Mouse (Mus musculus) kidney, postnatal 25 days (tissue): Measurements from ENCODE around the gene Prox1.

Experiments
- DNase-seq, 2 experiments: peaks; one replicate each; pipeline ENCODE4 v3.0.0; 2021; ENCODE audit warnings: mixed read lengths in 2 of 2

The Prox1 gene

DNA sequence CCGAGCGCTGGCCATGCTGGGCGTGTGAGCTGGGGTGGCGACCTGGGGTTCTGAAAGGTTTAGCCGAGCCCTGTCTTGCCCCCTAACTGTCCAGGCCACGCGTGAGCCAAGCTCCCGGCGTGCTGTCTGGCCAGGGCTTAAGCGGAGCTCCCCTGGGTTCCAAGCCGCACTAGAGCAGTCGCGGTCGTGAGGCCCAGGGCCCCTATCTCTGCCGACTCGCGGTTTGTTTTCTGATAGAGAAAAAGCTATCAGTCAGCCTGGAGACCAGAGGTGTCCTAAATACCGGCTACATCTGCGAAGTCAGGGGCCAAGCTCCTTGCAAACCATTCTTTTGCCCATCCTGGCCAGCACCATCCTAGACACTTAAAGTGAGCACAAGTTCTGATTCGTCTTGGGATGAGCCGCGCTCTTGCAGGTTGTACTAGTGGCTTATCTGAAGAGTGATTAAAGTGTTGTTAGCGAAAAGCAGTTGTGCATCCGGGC, 2.5 kb upstream of the Prox1 start:
- DNase-seq, result no peak

DNA sequence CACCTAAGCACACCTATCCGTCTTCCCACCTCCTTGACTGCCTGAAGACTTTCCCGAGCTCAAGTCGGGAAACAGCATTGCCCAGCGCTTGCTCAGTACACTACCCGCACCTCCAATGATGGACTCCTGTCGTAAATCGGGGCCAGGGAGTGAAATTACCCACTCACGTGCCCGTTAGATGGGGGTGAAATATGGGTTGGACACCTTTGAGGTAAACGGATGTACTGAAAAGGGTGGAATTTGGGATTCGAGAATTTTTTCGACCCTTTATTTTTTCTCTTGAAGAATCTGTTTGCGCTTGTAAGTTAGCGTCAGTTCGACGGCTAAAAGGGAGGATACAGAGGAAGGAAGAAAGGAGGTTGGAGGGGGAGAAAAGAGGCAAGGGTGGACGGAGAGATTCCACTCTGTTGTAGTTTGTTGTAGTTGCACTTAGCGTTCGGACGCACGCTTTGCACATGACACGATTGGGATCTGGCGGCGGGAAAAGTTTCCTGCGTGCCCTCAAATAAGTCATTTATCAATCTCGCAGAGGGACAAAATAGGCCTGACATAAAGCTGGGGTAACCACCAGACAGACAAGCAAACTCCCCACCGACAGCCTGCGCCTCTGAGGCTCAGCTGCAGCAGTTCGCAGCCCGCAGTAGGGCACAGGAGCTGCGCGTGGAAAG, 1.9 kb upstream of the Prox1 start:
- no peak for DNase-seq

DNA sequence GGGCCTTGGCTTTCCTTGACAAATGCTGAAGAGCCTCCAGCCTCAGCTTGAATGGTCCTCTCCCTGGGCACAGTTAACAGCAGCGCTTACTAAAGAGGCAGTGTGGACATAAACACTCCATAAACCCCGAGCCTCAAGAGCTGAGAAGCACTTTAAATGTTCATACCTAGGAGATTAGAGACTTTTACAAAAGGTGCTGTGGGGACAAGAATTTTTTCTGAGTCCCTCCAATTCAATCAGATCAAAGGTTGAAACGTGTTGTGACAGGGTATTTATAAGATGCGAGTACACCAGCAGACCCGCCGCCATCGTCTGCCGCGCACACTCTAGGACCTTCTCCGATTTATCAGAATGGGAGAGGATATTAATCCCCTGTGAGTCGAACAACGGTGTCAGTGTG, 1.2 kb upstream of the Prox1 start:
- DNase-seq, result no peak

DNA sequence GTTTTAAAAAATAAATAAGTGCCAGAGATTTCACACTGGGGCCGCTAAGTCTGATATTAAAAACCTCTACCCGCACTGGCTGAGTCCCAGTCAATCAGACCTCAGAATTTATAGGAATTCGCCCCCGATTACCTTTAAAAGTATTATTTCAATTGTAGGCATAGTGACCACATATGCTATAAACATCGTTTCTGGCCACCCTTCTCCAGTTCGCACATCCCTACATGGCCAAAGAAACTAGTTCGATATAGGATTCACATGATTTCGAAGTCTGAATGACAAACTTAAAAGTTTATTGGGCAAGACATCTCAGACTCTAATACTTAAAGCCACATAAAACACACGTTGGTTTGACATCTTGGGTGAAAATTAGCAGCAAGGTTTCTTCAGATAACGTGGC, 827 bp upstream of the Prox1 start:
- no peak for DNase-seq

DNA sequence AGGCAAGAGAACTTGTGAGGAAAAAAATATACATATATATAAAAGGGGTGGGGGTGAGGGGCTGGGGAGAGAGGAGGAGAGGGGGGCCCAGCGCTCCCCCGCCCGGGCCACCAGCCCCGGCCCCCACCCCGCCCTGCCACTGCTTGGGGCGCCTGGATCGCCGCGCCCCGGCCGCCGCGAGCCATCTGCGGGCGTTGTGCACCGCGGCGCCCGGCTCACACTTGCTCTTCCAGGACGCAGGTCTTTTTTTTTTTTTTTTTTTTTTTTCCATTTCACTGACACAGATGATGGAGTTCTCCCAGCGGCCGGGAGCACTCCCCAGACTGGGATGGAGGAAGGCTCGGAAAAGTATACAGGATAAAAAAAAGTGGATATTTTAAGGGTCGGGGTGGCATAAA, 304 bp upstream of the Prox1 start:
- no peak for DNase-seq

DNA sequence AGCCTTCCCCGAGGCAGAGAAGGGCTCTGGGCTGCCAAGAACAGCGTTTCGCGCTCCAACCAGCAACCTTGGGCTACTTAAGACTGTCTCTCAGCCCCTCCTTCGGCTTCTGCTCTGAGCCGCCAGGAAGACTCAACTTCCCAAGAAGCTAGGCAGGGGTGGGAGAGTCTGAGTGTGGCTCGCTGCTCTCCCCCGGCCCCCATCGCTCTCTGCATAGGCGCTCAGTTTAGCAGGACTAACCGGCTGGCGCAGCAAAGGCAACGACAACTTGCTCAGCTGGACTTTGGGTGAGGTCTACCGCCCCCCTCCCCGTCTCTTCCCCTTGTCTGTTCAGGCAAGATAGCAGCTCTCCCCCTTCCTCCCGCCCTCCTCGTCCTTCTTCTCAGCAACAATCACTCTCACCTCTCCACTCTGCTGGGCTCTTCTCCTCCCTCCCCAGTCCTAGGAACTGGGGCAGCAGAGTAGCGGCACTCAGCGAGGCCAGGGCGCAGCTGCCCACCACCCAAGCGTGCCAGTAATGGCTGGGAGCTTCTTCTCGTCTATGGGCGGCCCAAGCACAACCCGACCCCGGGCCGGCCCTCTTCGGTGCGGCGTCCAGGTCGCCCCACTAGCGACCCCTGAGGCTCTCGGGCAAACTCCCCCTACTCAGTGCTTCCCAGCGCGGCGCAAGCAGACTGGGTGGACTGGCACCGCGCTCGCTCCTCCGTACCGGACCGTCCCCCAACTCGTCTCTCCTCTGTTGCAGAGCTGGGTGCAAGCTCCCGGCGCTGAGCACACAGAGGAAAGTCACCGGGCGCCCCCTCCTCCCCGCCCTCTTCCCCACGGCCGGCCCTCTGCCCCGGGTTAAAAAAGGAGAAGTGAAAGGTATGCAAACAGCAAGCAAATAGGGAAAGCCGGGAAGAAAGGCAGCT, 1.5 kb downstream of the Prox1 start:
- DNase-seq, result no peak

DNA sequence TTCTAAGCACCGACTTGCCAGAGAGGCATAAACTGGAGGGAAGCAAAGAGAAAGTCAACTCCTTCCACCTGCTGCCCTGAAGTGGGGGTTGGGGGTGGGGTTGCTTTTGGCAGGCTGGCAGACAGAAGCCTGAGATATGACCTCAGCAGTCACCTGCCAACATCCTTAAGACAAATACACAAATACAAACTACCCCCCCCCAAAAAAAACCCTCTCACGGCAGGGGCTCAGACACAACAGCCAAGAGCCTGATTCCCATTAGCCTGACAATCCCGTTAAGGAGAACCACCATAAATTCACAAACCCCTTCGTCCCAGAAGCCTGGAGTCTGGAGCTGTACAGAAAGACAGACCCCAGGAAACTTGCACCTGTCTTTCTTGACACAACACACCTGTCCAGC, 2.4 kb downstream of the Prox1 start:
- no peak for DNase-seq

DNA sequence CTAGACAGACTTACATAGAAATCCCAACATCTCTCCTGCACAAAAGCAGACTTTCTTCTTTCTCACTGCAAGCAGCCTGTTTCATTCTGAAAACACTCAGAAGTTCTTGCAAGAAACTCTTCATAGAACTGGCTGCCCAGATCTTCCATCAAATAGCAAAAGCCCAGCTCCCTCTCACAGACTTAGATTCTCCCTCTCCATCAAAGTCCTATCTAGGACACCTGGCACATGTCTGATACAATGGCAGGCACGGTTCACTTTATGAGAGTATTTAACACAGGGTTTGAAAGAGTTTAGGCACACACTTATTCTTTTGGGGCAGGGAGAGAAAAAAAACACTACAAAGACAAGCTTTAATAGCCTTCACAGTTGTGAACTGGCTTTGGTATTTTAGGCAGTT, 2.9 kb downstream of the Prox1 start:
- DNase-seq, result no peak

DNA sequence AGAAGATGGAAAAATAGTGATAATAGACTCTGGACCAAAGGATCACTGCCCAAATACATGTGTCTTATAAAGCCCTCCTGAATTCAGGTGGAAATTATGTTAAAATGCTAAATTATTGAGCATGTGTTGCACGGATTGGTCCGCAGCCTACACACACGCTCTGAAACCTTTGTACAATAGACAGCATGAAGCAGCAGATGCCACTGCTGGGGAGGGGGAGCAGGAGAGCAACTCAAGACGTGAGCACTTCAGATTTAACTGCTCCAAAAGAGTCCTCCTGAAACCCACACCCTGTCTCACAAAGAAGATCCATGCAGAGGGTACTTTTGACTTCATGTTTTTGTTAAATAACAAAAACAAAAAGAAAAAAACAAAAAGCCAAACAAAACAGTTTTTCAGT, 5.0 kb downstream of the Prox1 start:
- no peak for DNase-seq

DNA sequence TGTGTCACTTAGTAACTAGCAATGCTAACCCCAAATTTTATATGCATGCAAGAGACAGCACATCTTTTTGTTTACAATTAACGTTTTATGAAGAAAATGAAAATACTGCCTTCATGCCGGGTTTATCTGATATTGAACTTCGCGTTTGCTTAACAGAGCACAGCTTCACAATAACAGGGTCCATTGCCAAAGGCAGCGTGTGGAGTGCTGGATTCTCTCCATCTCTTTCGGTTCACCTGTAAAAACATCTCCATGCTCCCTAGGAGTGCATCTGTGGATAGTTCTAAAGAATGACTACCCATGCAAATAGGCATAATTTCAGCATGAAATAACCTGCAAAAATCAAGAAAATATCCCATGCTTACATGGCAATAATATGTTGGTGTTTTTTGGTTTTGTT, 7.0 kb downstream of the Prox1 start:
- no peak for DNase-seq

DNA sequence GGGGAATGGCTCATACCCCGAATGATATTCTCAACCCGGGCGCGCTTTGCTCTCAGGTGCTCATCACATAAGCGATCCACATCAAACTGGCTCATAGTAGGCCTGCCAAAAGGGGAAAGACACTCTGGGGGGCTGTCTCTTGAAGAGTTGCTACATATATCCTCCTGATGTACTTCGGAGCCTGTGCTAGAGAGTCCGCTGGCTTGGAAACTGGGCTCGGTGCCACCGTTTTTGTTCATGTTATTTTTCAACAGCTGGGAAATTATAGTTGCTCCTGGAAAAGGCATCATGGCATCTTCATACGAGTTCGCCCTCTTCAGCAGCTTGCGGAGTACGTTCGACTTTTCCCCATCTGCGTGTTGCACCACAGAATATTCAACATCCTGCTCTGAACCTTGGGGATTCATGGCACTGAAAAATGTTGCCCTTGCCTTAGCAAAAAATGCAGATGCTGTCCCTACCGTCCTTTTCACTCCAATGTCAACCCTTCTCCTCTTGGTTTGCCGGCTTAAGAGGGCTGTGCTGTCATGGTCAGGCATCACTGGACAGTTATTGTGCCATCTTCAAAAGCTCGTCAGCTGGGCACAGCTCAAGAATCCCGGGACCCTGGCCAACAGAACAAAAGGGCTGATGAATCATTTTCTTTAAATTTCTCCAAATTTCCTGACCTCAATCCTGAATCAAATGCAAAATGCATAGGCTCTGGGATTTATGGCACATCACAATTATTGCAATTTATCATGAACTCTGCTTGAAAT, 8.6 kb downstream of the Prox1 start:
- no peak for DNase-seq

DNA sequence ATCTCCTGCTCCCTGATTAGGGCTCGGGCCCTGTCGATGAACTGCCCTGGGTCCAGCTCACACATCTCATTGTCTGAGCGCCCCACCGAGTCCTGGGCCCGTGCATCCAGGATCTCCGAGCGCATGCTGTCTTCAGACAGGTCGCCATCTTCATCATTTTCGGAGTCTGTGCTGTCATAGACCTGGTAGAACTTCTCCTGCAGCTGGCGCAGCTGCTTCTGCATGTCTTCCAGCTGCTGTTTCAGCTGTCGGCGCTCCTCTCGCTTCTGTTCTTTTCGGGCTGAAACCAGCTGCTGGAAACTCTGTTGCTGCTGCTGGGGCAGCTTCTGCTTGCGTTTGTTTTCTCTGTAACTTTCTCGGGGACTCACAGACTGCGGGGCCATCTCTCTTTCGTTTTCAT, 9.2 kb downstream of the Prox1 start:
- DNase-seq, result no peak

DNA sequence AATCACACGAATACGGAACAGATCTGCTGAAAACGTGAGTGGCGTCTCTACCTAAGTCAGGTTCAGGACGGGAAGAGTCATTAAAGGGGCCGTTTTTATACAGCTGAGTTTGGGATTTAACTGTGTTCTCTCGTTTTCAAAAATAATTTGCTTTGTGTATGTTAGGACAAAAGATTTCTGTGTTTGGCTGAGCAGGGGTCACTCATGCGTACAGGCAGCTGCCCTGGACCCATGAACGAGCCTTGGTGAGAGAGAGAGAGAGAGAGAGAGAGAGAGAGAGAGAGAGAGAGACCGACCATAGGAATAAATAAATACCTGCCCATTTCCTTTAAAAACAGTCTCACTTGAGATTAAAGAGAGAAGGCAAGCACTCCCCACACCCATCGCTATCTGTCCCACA, 11.1 kb downstream of the Prox1 start:
- no peak for DNase-seq

DNA sequence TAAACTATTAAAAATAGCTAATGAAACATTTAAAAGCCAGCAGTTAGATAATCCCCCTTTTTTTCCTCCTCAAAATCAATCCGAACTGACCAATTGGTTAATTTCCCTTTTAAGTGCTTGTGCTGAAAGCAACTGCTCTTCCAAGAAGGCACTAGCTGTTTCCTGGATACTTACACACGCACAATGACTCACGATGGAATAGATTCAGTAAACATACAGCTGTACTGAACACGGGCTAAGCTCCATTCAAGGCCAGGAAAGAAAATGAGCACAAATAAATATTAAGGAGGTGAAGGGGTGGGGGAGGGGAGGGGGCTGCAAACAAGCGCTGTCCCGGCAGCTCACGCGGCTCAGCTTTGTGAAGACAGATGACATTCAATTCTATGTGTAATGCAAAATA, 14.8 kb downstream of the Prox1 start:
- no peak for DNase-seq

DNA sequence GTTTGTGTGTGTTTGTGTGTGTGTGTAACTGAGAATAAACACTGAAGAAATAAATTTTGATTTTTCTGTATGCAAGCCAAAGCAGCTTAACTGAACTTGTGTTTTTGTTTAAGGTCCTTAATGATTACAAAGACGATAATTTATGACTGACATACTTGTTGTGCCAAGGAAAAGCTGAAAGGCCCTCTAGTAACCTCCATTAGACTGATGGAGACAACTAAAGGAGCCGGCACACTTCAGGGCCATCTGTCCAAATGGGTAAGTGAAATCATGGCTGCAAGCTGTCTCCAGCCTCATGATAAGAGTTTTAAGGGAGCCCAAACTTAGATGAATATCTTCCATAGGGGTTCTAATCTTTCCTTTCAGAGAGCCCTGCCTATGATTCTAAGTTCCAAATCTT, 15.5 kb downstream of the Prox1 start:
- DNase-seq, result no peak

DNA sequence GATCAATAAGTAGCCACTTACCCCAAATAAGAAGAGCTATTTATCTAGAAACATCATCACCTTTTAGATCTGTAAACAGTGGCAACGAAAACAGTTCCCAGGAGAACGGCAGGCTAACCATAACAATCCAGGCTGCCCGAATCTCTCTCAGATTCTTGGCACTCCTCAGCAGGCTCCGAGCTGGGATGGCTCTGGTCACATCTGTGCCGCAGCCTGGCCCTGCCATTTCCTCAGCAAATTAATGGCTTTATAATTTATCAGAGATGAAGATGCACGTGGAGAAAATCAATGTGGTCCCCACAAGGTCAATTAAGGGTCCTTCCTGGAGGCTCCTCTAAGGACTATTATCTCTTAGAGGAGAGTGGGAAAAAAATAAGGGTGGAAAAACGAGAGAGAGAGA, 16.2 kb downstream of the Prox1 start:
- DNase-seq, result no peak

DNA sequence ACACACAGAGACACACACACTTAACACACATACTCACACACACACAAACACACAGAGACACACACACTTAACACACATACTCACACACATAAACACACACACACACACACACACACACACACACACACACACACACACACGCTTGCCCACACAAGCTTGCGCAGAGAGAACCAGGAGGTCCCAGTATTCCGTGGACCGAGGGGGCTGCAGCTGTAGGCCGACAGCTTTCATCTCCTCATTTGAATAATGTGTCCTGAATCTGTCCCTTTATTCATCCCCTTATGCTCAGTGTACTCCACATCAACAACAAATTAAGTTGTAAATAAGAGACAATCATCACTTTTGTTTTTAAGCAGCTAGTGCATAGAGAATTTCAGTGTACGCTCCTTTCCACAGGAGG, 17.9 kb downstream of the Prox1 start:
- DNase-seq, result no peak

DNA sequence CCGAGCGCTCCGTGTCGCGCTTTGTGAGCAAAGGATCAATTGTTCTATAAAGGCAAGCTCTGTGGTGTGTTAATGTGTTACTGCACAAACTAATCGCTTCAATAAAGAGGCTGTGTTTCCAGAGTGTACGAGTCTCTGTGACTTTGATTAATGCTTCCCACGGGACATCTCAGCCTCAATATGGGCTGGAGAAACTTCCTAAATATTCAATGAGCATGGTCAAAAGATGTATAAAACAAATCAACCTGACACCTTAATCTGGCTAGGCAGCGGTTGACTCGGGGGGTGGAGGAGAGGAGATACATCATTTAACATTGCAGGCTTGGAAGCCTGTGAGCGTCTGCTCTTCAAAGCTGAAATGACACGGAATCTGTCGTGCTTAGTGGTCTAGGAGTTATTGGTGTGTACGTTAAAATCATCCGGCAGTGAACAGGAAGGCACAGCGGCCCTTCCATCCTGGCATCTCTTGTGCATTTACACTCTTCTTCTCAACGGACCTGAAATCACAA, 21.2 kb downstream of the Prox1 start:
- DNase-seq, result no peak

DNA sequence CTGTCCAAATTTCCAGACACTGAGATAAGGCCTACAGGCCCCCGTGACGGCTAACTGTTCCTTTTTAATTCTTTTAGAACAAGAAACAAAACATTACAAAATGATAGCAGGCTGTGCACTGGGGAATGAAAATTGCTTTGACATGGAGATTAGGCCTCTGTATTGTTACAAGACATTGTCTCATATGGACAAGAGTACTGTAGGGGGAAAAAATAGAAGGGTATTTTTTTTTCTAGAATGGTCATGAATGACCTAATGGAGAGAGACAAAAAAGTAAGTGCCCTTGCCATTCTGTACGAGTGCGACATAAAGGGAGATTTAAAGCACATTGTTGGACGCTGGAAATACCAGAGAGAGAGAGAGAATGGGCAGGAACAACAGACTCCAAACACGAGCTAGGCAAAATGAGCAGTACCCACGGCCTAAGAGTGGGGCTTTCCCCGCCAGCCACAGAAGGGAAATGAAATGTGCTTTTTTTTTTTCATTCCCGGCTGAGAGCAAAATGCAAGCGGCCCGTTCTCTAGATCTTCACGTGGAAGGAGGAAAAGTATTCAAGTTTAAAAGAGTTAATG, 21.8 kb downstream of the Prox1 start:
- no peak for DNase-seq

DNA sequence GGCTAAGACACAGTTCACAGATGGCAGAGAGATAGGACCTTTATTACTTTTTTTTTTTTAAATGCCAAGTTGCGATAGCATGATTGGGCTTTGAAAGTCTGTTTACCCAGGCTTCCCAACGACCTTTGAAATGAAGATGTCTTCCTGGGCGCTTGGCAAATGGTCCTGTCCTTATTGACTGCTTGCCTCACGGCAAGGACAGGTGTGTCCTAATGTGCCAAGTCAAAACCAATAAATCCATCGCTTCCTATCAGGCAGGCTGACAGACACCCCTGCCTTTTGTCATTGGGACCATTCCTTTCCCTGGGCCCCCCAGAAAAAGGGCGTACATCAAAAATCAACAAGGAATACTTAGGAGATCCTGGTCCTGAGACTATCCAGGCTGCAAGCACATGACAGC, 22.7 kb downstream of the Prox1 start:
- DNase-seq, result no peak

DNA sequence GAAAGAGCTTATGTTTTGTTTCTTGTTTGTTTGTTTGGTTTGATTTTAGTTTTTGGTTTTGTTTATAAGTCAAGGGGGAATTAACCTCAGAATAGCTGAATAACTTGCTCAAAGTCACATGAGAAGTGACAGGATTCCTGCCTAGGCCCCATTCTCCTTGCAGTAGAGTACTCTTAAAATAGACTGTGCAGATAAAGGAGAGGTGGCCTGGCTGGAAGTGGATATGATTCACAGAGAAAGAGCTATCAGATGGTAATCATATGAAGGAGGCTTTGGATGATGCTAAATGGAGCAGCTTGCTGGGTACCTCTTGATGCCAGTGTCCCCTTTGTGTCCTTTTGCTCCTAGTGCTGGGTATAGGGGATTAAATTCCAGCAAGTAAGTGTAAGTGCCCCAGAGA, 26.1 kb downstream of the Prox1 start:
- no peak for DNase-seq

DNA sequence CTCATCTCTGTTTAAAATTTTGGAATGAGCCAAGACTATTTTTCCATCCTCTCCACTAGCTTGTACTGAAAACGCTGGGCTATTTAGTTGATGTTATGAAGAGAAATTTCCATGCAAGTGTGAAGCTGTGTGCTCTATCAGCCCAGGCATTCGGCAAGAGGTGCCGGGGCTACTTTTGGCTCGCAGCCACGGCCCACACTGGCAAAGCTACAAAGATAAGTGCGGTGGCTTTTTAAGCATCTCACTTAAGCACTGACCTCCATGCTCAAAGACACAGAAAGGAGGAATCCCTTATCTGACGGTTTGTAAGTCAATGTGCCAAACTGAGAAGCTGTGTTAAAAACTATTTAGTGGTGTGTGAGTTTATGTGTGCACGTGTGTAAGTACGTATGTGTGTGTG, 26.9 kb downstream of the Prox1 start:
- no peak for DNase-seq

DNA sequence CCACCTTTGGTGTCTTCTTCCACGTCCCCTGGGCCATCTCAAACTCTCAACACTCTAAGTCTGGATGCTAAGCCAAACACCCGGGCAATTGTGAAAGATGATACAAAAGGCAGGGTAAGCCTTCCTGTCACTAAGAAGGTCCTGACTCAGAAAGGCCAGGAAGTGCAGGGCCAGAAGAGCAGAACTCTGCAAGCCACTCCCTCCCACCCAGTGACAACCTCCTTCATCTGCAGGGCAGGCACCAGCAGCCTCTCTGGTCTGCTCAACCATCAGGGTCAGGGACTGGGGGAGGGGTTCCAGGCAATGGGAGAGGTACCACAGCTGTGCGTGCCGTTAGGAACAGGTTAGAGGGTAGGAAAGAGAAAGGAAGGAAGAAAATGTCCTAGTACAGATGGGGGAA, 27.9 kb downstream of the Prox1 start:
- no peak for DNase-seq
